Comparison of ENCODE assay signal across 8 mouse cellular contexts in the genomic region with DNA sequence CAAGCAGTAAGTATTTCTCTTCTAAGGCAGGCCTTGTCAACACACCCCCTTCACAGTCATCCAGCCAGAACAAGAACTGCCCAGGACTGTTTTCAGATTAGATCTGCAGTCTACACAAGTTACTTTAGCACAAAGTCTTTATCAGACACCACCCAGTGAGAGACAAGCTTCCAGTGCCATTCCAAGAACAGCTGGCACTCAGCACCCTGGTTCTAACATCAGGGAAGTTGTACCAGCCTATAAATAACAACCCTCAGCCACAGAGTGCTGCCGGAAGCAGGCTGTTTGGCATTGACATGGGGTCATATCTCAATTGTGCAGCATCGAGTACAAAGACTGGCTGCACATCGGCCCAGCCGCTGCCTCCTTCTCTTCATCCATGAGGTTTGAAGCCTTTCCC. TPM values are rescaled to one million over a fixed set of nuclear protein-coding genes. Genes with fewer than 3 reads are reported as not detected.
DNase-seq lines count a peak whose midpoint lies in the region; ATAC-seq and TF ChIP-seq lines count a peak whose summit lies in the region.
"Had no signal": no experiment of that assay in that cellular context is flagged by ENCODE, and none has a peak within 500 bp of the region (broad histone marks: within the 10 kb centered on the region; RNA-seq: fewer than 3 reads in every experiment).

No protein-coding gene starts in this region.

- H3K27ac ChIP-seq in heart, embryonic 14.5 days (replicated peaks in 1 of 2; ENCODE audit: control insufficient read depth in 1 of 2, insufficient read depth in 1 of 2, low read depth in 2 of 2, low read length in 2 of 2) = peak overlapping the region; percentile 85 to 93
- H3K27ac ChIP-seq in liver, embryonic 14.5 days = no peak overlapping the region
- H3K27ac ChIP-seq: embryonic facial prominence, embryonic 13.5 days had no signal

- peak; percentile 73 for ATAC-seq in heart, embryonic 14.5 days (ENCODE audit: insufficient number of reproducible peaks, insufficient read depth, low FRiP score, low read depth)
- ATAC-seq in liver, embryonic 14.5 days (ENCODE audit: insufficient read depth) = peak; percentile 68
- no peak for ATAC-seq in activated CD4-positive, CD25-positive, alpha-beta regulatory T cell, adult 4 months

- no peaks in the 10 kb centered on the region for H3K36me3 ChIP-seq in heart, embryonic 14.5 days (ENCODE audit: control insufficient read depth, insufficient read depth, low read length)
- no peaks in the 10 kb centered on the region for H3K36me3 ChIP-seq in liver, embryonic 14.5 days (replicated peaks; ENCODE audit: control insufficient read depth, insufficient read depth, low read depth)
- H3K36me3 ChIP-seq: embryonic facial prominence, embryonic 13.5 days had no signal

- TF ChIP-seq CTCF in liver, embryonic 14.5 days (IDR thresholded peaks at IDR 0.05; ENCODE audit: low read depth) = no peak

- 0 out of 2 replicates have a peak, but pooled peaks have one; percentile 42 for TF ChIP-seq EP300 in liver, embryonic 14.5 days (IDR thresholded peaks at IDR 0.05; ENCODE audit: low read depth)

- 3% methylated on average over 4 of the region's 4 CpGs for WGBS in heart, embryonic 14.5 days
- 3% methylated on average over 4 of the region's 4 CpGs for WGBS in liver, embryonic 14.5 days (ENCODE audit: insufficient replicate concordance)

- no peaks in the 10 kb centered on the region for H3K9me3 ChIP-seq in heart, embryonic 14.5 days (ENCODE audit: control insufficient read depth, low read length)
- H3K9me3 ChIP-seq in liver, embryonic 14.5 days (ENCODE audit: control insufficient read depth, low read length) = no peaks in the 10 kb centered on the region
- H3K9me3 ChIP-seq: embryonic facial prominence, embryonic 13.5 days had no signal

- no peaks in the 10 kb centered on the region for H3K27me3 ChIP-seq in heart, embryonic 14.5 days (ENCODE audit: control insufficient read depth, insufficient read depth, low read length)
- no peaks in the 10 kb centered on the region for H3K27me3 ChIP-seq in liver, embryonic 14.5 days (ENCODE audit: control insufficient read depth, insufficient read depth, low read length)
- H3K27me3 ChIP-seq: embryonic facial prominence, embryonic 13.5 days had no signal

- peak overlapping the region; percentile 63 for H3K9ac ChIP-seq in heart, embryonic 14.5 days (ENCODE audit: low read length)
- H3K9ac ChIP-seq in liver, embryonic 14.5 days (replicated peaks) = no peak overlapping the region

- DNase-seq in MEL-GATA-1-ER (ENCODE audit: extremely low read depth, low read depth) = peak; percentile 71
- peak; percentile 28 for DNase-seq in brain, adult 2 months (ENCODE audit: low read depth, low spot score)
- peak; percentile 23 to 35 (median 31) for DNase-seq in liver, embryonic 14.5 days (ENCODE audit: low read depth in 3 of 3, low spot score in 3 of 3)
- peak; percentile 40 to 55 for DNase-seq in spleen, postnatal 10 days (ENCODE audit: low spot score in 2 of 2)
- no peak for DNase-seq in frontal cortex, postnatal 25 days (ENCODE audit: low spot score in 2 of 2)

- peaks cover 29 to 46% of the 10 kb centered on the region in 2 experiments for H3K4me1 ChIP-seq in heart, embryonic 14.5 days (ENCODE audit: control insufficient read depth in 2 of 2, insufficient read depth in 2 of 2, low read length in 2 of 2)
- peaks cover 3 to 27% of the 10 kb centered on the region in 2 experiments; a peak in 3 of 4 replicates for H3K4me1 ChIP-seq in liver, embryonic 14.5 days (replicated peaks; ENCODE audit: control insufficient read depth in 2 of 2, insufficient read depth in 2 of 2, low read length in 1 of 2)

- H3K4me2 ChIP-seq in heart, embryonic 14.5 days (ENCODE audit: low read length) = peak overlapping the region; percentile 59
- H3K4me2 ChIP-seq in liver, embryonic 14.5 days (ENCODE audit: low read depth) = peak overlapping the region; percentile 17; the same call in 1 of the 2 replicates

- peak overlapping the region in 1 of 2 experiments; percentile 6; a peak in 1 of 4 replicates for H3K4me3 ChIP-seq in heart, embryonic 14.5 days (ENCODE audit: control insufficient read depth in 1 of 2, insufficient read depth in 1 of 2, low read depth in 1 of 2, low read length in 2 of 2)
- no peak overlapping the region for H3K4me3 ChIP-seq in liver, embryonic 14.5 days (ENCODE audit: insufficient read depth in 1 of 2, low read depth in 2 of 2, low read length in 2 of 2)
- H3K4me3 ChIP-seq: embryonic facial prominence, embryonic 13.5 days had no signal

RNA-seq across cellular contexts. Expression of a gene that starts 21.0 kb away (rescaled TPM):
- 13.1 and 16.5 TPM in 2 replicates for polyA plus RNA-seq in heart, embryonic 14.5 days (2014; fragmentation: Nextera tagmentation; extraction: Ambion mirVana)
- 1.6 and 2.1 TPM in 2 replicates for polyA plus RNA-seq in liver, embryonic 14.5 days (2012; rRNA removed)
- 2.1 and 2.3 TPM in 2 replicates for polyA plus RNA-seq in liver, embryonic 14.5 days (2014; fragmentation: Nextera tagmentation; extraction: Ambion mirVana)
- 100 to 1,000 TPM; 210 to 273 TPM for polyA plus RNA-seq in activated CD4-positive, CD25-positive, alpha-beta regulatory T cell, adult 4 months (2017; shearing (Covaris generic))

Comparison
In these comparisons a context has a peak if more than half of its experiments do, and no peak if none do; other contexts are left out.
1. DNase-seq: peak in MEL-GATA-1-ER (single experiment), brain, adult 2 months (single experiment), liver, embryonic 14.5 days (3 of 3) and spleen, postnatal 10 days (2 of 2); none in frontal cortex, postnatal 25 days (0 of 2).
2. RNA of a gene that starts 21.0 kb away (polyA plus RNA-seq): 210 to 273 TPM in activated CD4-positive, CD25-positive, alpha-beta regulatory T cell, adult 4 months; 13.1 to 16.5 TPM in heart, embryonic 14.5 days and 1.6 to 2.3 TPM in liver, embryonic 14.5 days; every median in the first group is over 10 times any median in the second.